Mouse (Mus musculus) cerebral cortex, adult 2 months (tissue): Measurements from ENCODE around the gene Vmn2r35.

Experiments
- WGBS: fragments of 180-500 bp; shearing (Covaris S2); methylation state at CpG from one replicate; pipeline ENCODE4 v1.1.7; 2018; 5-methylcytosine and 5-hydroxymethylcytosine counted together

The Vmn2r35 gene

DNA sequence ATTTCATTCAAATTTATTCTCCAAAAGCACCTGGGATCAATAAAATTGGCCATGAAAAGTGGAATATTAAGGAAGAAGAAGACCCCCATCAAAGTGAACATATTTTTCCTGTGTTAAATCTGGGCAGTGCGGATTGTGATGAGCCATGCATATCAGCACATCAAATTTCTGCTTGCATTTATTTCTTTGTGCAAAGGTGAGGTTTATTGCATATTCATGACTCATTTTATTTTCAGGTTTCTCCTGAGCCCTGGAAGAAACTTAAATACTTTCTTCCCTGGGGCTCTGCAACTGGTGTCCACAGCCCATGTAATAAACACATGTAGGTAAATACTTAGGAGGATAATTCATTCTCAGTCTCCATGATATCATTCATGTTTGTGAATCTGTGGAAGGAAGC is at the start of gene Vmn2r35:
Gene Vmn2r35, minus strand, starts transcription at position 101 of the 400 bp plus-strand sequence.
- no CpG with 5 or more reads among the region's 1 CpGs for WGBS

DNA sequence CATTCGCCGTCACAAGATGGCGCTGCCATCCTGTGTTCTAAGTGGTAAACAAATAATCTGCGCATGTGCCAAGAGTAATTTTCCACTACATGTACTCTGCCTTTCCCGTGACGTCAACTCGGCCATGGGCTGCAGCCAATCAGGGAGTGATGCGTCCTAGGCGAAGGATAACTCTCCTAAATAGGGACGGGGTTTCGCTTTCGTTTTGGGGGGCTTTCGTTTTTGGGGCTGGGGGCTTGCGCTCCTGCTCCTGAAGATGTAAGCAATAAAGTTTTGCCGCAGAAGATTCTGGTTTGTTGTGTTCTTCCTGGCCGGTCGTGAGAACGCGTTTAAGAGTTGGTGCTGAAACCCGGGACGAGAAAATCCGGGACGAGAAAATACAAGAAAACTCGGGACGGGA is 25.5 kb downstream of the Vmn2r35 start:
- WGBS = 87% methylated on average over 9 of the region's 25 CpGs
